Mouse (Mus musculus): Measurements from ENCODE around the gene Gm42674. TPM values are rescaled to one million over a fixed set of nuclear protein-coding genes. Genes with fewer than 3 reads are reported as not detected.

The Gm42674 gene
- polyA plus RNA-seq, 1 experiment from 2014 or later, result not detected

DNA sequence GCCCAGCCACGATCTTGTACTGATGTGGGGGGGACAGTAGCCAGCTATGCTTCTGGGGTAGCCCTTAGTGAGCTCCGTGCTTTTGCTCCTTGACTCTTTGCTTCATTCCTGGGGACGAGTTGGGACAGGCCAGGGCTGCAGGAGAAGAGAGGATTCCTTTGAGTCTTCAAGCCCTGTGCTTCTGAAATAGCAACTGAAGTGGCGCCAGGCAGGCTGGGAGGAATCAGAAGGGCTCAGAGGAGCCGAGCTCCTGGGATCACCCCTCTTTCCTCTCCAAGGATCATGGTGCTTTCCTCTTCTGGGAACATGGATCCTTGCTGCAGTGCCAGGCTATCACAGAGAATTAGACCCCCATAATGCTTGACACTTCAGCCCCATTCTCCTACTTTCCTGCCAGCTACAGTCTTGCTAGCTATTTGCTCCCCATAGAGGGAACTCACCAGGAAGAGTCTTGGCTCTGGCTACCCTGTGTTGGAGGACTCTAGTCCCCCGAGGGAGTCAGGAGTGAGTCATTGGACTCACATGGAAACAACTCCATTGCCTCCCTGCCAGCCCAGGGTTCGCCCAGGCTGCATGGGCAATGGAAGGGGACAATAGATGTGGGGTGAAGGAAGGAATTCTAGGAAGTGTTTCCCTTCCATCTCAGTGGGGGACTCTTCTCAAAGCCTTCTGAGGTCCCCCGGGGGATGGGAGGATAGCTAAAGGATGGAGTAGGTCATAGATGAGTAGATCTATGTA lies 1.1 kb upstream of the Gm42674 start:
- Histone ChIP-seq H3K4me1 (ENCODE audit: control insufficient read depth, insufficient read depth, low read length) (peaks cover 28% of the 10 kb centered on the region), H3K4me3 (ENCODE audit: low read depth, low read length) (no peak overlapping the region), H3K9me3 (ENCODE audit: control insufficient read depth, low read length) (no peaks in the 10 kb centered on the region), H3K27ac (replicated peaks; ENCODE audit: low read depth, low read length) (no peak overlapping the region), H3K9ac (ENCODE audit: low read depth, low read length) (no peak overlapping the region), H3K4me2 (ENCODE audit: low read depth, low read length) (no peak overlapping the region), H3K27me3 (replicated peaks; ENCODE audit: control insufficient read depth, insufficient read depth, low read length) (no peaks in the 10 kb centered on the region), H3K36me3 (ENCODE audit: control insufficient read depth, insufficient read depth, low read length) (no peaks in the 10 kb centered on the region)
- DNase-seq (ENCODE audit: low spot score) (no peak), ATAC-seq (ENCODE audit: low read depth) (no peak)
- 76% methylated on average over 8 of the region's 8 CpGs for WGBS

DNA sequence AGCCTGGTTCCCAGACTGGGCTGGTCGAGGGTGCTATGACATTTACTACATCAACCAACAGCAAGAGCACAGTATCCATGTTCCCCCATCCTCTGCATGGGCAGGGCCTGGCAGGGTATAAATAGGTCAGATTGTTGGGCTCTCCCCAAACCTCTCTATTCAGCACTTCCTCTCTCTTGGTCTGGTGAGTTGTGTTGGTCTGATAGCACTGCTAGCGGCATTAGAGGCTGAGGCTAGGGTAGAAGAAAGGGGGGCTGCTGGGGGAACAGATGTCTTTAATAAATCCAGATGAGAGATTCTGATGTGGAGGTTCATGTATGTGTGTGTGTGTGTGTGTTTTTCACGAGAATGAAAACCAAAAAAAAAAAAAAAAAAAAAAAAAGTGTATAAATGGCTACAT lies 1.9 kb downstream of the Gm42674 start, which contains the start of gene S100a4:
Gene S100a4, plus strand, starts transcription at position 149 of the 400 bp plus-strand sequence.
- Histone ChIP-seq H3K27me3 (replicated peaks; ENCODE audit: control insufficient read depth, insufficient read depth, low read length) (no peaks in the 10 kb centered on the region), H3K36me3 (ENCODE audit: control insufficient read depth, insufficient read depth, low read length) (no peaks in the 10 kb centered on the region), H3K4me3 (ENCODE audit: low read depth, low read length) (no peak within 1 kb of the TSS), H3K27ac (replicated peaks; ENCODE audit: low read depth, low read length) (peak within 1 kb of the TSS; percentile 82), H3K4me1 (ENCODE audit: control insufficient read depth, insufficient read depth, low read length) (peaks cover 37% of the 10 kb centered on the region), H3K9me3 (ENCODE audit: control insufficient read depth, low read length) (no peaks in the 10 kb centered on the region), H3K4me2 (ENCODE audit: low read depth, low read length) (peak within 1 kb of the TSS; percentile 11; the same call in 1 of the 2 replicates), H3K9ac (ENCODE audit: low read depth, low read length) (0 out of 2 replicates have a peak within 1 kb of the TSS, but pooled peaks have one; percentile 3)
- WGBS, result 37% methylated on average over 3 of the region's 3 CpGs
- ATAC-seq (ENCODE audit: low read depth) (peak; percentile 34), DNase-seq (ENCODE audit: low spot score) (peak; percentile 88)

DNA sequence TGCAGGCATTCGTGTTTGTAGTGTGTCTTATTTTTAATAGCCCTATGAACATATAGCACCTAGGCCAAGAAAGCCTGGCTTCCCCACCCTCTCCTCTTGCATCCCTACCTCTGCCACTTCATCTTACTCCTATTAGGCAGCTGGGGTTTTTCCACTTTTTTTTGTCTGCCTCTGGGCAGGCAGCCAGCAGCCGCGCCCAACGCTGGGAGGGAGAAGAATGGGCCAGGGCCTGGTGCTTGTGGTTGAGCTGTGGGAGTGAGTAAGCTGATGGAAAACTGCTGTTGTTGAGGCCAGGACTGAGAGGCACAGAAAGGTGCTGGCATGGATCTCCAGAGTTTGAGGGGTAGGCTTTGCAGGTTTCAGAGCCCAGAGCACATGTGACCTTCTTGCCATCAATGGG lies 2.7 kb downstream of the Gm42674 start:
- DNase-seq (ENCODE audit: low spot score), result peak; percentile 92
- WGBS, result 24% methylated on average over 4 of the region's 4 CpGs
- Histone ChIP-seq H3K4me2 (ENCODE audit: low read depth, low read length) (no peak overlapping the region), H3K9me3 (ENCODE audit: control insufficient read depth, low read length) (no peaks in the 10 kb centered on the region), H3K9ac (ENCODE audit: low read depth, low read length) (no peak overlapping the region), H3K4me1 (ENCODE audit: control insufficient read depth, insufficient read depth, low read length) (peaks cover 37% of the 10 kb centered on the region), H3K4me3 (ENCODE audit: low read depth, low read length) (no peak overlapping the region), H3K36me3 (ENCODE audit: control insufficient read depth, insufficient read depth, low read length) (no peaks in the 10 kb centered on the region), H3K27ac (replicated peaks; ENCODE audit: low read depth, low read length) (peak overlapping the region; percentile 82), H3K27me3 (replicated peaks; ENCODE audit: control insufficient read depth, insufficient read depth, low read length) (no peaks in the 10 kb centered on the region)
- peak; percentile 82 for ATAC-seq (ENCODE audit: low read depth)

DNA sequence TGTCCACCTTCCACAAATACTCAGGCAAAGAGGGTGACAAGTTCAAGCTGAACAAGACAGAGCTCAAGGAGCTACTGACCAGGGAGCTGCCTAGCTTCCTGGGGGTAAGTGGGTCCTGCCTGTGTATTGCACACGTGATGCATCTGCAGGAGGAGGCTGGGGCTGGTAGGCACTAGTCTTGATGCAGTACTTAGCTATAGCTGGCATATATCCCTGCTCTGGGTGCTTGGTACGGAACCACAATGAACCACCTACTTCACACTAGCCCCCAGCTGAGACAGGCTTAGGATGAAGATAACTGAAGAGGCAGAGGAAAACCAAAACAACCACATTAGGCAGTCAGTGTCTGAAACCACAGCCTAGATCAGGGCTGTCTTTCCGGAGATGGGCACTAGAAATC lies 3.3 kb downstream of the Gm42674 start:
- no peaks in the 10 kb centered on the region for H3K27me3 ChIP-seq (replicated peaks; ENCODE audit: control insufficient read depth, insufficient read depth, low read length)
- no peak for ATAC-seq (ENCODE audit: low read depth)
- WGBS, result 53% methylated on average over 3 of the region's 3 CpGs
- DNase-seq (ENCODE audit: low spot score), result no peak
- peak overlapping the region; percentile 82 for H3K27ac ChIP-seq (replicated peaks; ENCODE audit: low read depth, low read length)
- peaks cover 37% of the 10 kb centered on the region for H3K4me1 ChIP-seq (ENCODE audit: control insufficient read depth, insufficient read depth, low read length)
- no peak overlapping the region for H3K4me3 ChIP-seq (ENCODE audit: low read depth, low read length)
- H3K9ac ChIP-seq (ENCODE audit: low read depth, low read length), result no peak overlapping the region
- H3K36me3 ChIP-seq (ENCODE audit: control insufficient read depth, insufficient read depth, low read length), result no peaks in the 10 kb centered on the region
- H3K4me2 ChIP-seq (ENCODE audit: low read depth, low read length), result no peak overlapping the region
- H3K9me3 ChIP-seq (ENCODE audit: control insufficient read depth, low read length), result no peaks in the 10 kb centered on the region

DNA sequence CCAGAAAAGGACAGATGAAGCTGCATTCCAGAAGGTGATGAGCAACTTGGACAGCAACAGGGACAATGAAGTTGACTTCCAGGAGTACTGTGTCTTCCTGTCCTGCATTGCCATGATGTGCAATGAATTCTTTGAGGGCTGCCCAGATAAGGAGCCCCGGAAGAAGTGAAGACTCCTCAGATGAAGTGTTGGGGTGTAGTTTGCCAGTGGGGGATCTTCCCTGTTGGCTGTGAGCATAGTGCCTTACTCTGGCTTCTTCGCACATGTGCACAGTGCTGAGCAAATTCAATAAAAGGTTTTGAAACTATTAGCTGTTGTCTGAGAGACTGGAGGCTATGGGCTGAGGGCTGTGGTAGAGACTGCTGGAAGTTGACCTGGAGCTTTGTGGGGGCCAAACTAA lies 4.0 kb downstream of the Gm42674 start:
- DNase-seq (ENCODE audit: low spot score) (no peak), ATAC-seq (ENCODE audit: low read depth) (peak; percentile 9; the same call in 1 of the 2 replicates)
- H3K9me3 ChIP-seq (ENCODE audit: control insufficient read depth, low read length), result no peaks in the 10 kb centered on the region
- H3K4me3 ChIP-seq (ENCODE audit: low read depth, low read length), result no peak overlapping the region
- 56% methylated on average over 2 of the region's 2 CpGs for WGBS
- no peaks in the 10 kb centered on the region for H3K36me3 ChIP-seq (ENCODE audit: control insufficient read depth, insufficient read depth, low read length)
- H3K9ac ChIP-seq (ENCODE audit: low read depth, low read length), result no peak overlapping the region
- H3K27ac ChIP-seq (replicated peaks; ENCODE audit: low read depth, low read length), result peak overlapping the region; percentile 82
- H3K27me3 ChIP-seq (replicated peaks; ENCODE audit: control insufficient read depth, insufficient read depth, low read length), result no peaks in the 10 kb centered on the region
- peaks cover 37% of the 10 kb centered on the region for H3K4me1 ChIP-seq (ENCODE audit: control insufficient read depth, insufficient read depth, low read length)
- H3K4me2 ChIP-seq (ENCODE audit: low read depth, low read length), result no peak overlapping the region

- peak; percentile 89 for DNase-seq (ENCODE audit: low spot score)
- H3K27ac ChIP-seq (replicated peaks; ENCODE audit: low read depth, low read length), result peak overlapping the region; percentile 82
- H3K9me3 ChIP-seq (ENCODE audit: control insufficient read depth, low read length), result no peaks in the 10 kb centered on the region
- no peaks in the 10 kb centered on the region for H3K27me3 ChIP-seq (replicated peaks; ENCODE audit: control insufficient read depth, insufficient read depth, low read length)
- no peak overlapping the region for H3K4me2 ChIP-seq (ENCODE audit: low read depth, low read length)
- no peak overlapping the region for H3K9ac ChIP-seq (ENCODE audit: low read depth, low read length)
- ATAC-seq (ENCODE audit: low read depth), result peak; percentile 74
- H3K4me1 ChIP-seq (ENCODE audit: control insufficient read depth, insufficient read depth, low read length), result peaks cover 37% of the 10 kb centered on the region
- no peaks in the 10 kb centered on the region for H3K36me3 ChIP-seq (ENCODE audit: control insufficient read depth, insufficient read depth, low read length)
- WGBS, result 50% methylated on average over 6 of the region's 6 CpGs
- H3K4me3 ChIP-seq (ENCODE audit: low read depth, low read length), result no peak overlapping the region
These were observed 4.5 kb downstream of the Gm42674 start for GRCm38 (mm10) chr3:90606185-90606584.

GRCm38 (mm10) chr3:90607361-90607760 lies 5.7 kb downstream of the Gm42674 start:
- H3K9me3 ChIP-seq (ENCODE audit: control insufficient read depth, low read length), result no peaks in the 10 kb centered on the region
- H3K9ac ChIP-seq (ENCODE audit: low read depth, low read length), result no peak overlapping the region
- no peak overlapping the region for H3K27ac ChIP-seq (replicated peaks; ENCODE audit: low read depth, low read length)
- peaks cover 37% of the 10 kb centered on the region for H3K4me1 ChIP-seq (ENCODE audit: control insufficient read depth, insufficient read depth, low read length)
- H3K4me2 ChIP-seq (ENCODE audit: low read depth, low read length), result no peak overlapping the region
- no peak for ATAC-seq (ENCODE audit: low read depth)
- no peaks in the 10 kb centered on the region for H3K36me3 ChIP-seq (ENCODE audit: control insufficient read depth, insufficient read depth, low read length)
- H3K4me3 ChIP-seq (ENCODE audit: low read depth, low read length), result no peak overlapping the region
- no peak for DNase-seq (ENCODE audit: low spot score)
- no peaks in the 10 kb centered on the region for H3K27me3 ChIP-seq (replicated peaks; ENCODE audit: control insufficient read depth, insufficient read depth, low read length)
- WGBS, result 80% methylated on average over 3 of the region's 3 CpGs

DNA sequence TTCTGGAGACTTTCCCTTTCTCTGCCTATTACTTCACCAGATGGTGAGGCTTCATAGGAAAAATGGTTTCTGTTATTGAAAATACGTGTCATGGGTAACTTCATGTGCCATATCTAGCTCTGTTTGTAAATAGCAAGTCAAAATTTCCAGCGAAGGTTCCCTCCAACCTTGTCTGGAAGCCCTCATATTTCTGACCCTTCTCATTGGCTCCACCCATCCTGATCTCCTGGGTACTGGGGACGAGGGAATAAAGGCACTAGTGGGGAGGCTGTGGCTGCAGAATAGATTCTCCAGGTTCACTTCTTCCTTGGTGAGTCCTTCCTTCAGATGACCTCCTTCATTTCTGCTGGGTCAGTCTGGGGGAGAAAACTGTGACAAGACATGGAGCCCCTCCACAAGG lies 6.5 kb downstream of the Gm42674 start, which contains the start of gene S100a5:
Gene S100a5, plus strand, starts transcription at position 301 of the 400 bp plus-strand sequence.
- no peak within 1 kb of the TSS for H3K4me3 ChIP-seq (ENCODE audit: low read depth, low read length)
- DNase-seq (ENCODE audit: low spot score), result no peak
- H3K4me1 ChIP-seq (ENCODE audit: control insufficient read depth, insufficient read depth, low read length), result peaks cover 39% of the 10 kb centered on the region
- no peaks in the 10 kb centered on the region for H3K36me3 ChIP-seq (ENCODE audit: control insufficient read depth, insufficient read depth, low read length)
- ATAC-seq (ENCODE audit: low read depth), result no peak
- H3K4me2 ChIP-seq (ENCODE audit: low read depth, low read length), result no peak within 1 kb of the TSS
- 67% methylated on average over 3 of the region's 3 CpGs for WGBS
- H3K27me3 ChIP-seq (replicated peaks; ENCODE audit: control insufficient read depth, insufficient read depth, low read length), result no peaks in the 10 kb centered on the region
- no peak within 1 kb of the TSS for H3K27ac ChIP-seq (replicated peaks; ENCODE audit: low read depth, low read length)
- no peak within 1 kb of the TSS for H3K9ac ChIP-seq (ENCODE audit: low read depth, low read length)
- H3K9me3 ChIP-seq (ENCODE audit: control insufficient read depth, low read length), result no peaks in the 10 kb centered on the region

DNA sequence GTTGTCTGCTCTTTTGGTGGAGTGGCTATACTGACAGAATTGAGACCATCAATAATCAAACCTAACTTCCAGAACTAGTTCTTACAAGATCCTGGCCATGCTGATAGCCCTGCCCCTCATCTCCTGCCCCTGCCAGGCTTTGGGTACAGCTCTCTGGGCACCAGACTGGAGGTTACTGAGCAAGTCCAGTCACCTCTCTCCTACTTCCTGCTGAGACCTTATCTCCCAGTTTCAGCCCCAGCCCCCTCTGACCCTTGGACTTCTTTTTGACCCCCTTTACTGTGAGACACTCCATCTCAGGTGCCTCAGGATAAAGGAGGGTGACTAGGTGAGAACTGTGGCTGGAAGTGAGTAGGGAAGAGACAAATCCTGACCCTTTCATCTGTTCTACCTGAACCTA lies 7.4 kb downstream of the Gm42674 start:
- Histone ChIP-seq H3K27me3 (replicated peaks; ENCODE audit: control insufficient read depth, insufficient read depth, low read length) (no peaks in the 10 kb centered on the region), H3K27ac (replicated peaks; ENCODE audit: low read depth, low read length) (no peak overlapping the region), H3K4me2 (ENCODE audit: low read depth, low read length) (no peak overlapping the region), H3K4me3 (ENCODE audit: low read depth, low read length) (no peak overlapping the region), H3K36me3 (ENCODE audit: control insufficient read depth, insufficient read depth, low read length) (no peaks in the 10 kb centered on the region), H3K9me3 (ENCODE audit: control insufficient read depth, low read length) (no peaks in the 10 kb centered on the region), H3K4me1 (ENCODE audit: control insufficient read depth, insufficient read depth, low read length) (peaks cover 38% of the 10 kb centered on the region), H3K9ac (ENCODE audit: low read depth, low read length) (no peak overlapping the region)
- ATAC-seq (ENCODE audit: low read depth), result no peak
- DNase-seq (ENCODE audit: low spot score), result no peak

All from embryonic facial prominence, embryonic 14.5 days (tissue).